Mouse (Mus musculus) adrenal gland, postnatal 36 days (tissue): ENCODE results near the gene Ankrd40. TPM values are rescaled to one million over a fixed set of nuclear protein-coding genes. Genes with fewer than 3 reads are reported as not detected.
A peak's percentile ranks its signal among the peaks of the same experiment; 100 is the strongest.

Experiments used
- DNase-seq, 2 experiments: peaks; one replicate each; pipeline ENCODE4 v3.0.0; 2021; ENCODE audit warnings: mixed read lengths in 1 of 2
- long read RNA-seq, 2 experiments: library from polyadenylated mRNA; stranded (forward); transcript quantifications; one replicate each; pipeline ENCODE4 v2.0.0; 2021; ENCODE audit warnings: borderline sequencing depth in 2 of 2
- total RNA-seq, 2 experiments: library from RNA; stranded (reverse); gene quantifications; 2 replicates each; pipeline ENCODE4 v1.2.3; 2021

Ankrd40 gene
- total RNA-seq, result 100 to 1,000 TPM; 132 to 151 TPM
- long read RNA-seq, experiment 1, transcript Ankrd40-203 (5 exons, 3,487 nt), result major isoform, 77 of 112 reads
- long read RNA-seq, experiment 1, partial matches to known transcripts, result 22 of 112 reads
- long read RNA-seq, experiment 1, other reads (novel, unspliced or antisense), result 11 of 112 reads
- long read RNA-seq, experiment 2, transcript Ankrd40-203 (5 exons, 3,487 nt), result major isoform, 57 of 67 reads
- long read RNA-seq, experiment 2, partial matches to known transcripts, result 5 of 67 reads
- long read RNA-seq, experiment 2, other reads (novel, unspliced or antisense), result 3 of 67 reads

DNA sequence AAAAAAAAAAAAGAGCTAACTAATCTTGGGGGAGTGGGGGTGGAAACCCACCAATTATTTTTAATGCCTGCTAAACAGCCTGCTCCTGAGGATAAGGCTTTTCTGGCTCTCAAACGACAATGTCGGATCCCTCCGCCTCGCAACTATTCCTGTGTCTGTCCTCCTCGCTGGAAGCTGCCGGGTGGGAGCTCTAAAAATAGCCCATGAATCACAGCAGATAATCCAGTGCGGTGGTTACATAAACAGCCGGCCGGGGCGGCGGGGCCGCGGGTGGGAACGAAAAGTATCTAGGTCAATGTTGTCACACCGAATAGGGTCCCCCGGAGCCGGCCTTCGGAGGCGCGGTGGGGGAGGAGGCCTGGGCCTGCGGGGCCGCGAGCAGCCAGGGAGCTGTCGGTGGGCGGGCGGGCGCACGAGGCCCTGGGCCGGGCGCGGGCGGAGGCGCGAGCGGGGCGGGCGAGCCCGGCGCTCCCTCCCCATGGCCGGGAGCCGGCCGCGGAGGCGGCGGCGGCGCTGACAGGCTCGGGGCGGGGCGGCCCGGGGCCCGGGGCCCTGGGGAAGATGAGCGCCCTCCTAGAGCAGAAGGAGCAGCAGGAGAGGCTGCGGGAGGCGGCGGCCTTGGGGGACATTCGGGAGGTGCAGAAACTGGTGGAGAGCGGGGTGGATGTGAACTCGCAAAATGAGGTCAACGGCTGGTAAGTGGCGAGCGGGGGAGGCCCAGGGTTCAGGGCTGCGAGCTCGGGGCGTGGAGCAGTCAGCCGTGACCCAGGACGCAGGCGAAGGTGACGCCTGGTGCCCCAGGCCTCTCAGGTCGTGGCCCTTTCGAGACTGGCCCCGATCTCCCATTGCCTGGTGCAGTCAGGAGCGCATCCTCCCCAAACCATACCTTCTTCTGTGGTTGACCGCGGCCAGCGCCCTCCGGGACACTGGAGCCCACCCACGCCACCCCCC, at the start of gene Ankrd40:
Ankrd40 (plus strand) TSS at position 309 of the 951 bp plus-strand sequence.
- DNase-seq, result peak; percentile 96

DNA sequence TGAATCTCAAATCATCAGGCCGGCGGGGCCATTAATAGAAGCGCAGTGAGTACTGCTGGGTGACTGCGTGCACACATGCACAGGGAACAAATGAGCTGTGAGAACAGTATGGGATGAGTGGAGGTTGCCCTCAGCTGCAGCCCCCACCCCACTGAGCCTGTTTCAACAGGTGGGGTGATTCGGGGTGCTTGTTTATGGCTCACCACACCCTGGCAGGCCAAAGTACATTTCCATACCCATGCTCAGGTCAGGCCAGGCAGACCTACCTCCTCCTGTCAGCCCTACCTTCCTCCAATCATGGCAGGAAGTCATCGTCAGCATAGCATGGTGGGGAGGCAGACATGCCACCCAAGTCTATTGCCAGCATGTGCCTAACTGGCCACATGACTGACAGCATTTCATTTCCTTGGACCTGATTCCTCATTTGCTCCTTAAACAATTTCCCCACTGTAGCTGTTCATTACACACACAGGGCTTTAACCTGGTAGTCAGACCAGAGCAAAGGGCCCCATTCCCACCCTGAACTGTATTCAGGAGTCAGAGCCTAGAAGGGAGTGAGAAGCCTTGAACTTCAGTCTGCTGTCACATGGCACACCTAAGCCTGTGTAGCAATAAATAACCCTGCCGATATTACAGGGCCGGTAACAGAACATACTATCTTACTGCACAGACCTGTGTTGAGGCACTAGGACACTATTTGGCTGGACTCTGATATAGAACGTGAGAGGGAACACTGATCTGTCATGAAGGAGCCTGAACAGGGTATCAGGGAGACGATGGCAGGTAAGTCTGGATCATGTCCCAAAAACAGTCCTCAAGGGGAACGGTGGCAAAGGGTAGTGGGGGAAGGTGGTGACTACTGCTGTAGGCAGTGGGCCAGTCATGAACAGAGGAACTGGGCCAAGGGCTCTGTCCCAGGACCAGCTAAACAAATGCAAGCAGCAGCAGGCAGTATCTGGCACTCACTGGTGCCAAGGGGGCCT, 46.3 kb upstream of the Ankrd40 start, which contains the start of gene Gm21885:
Gm21885 (plus strand) TSS at position 675 of the 983 bp plus-strand sequence.
- DNase-seq, result peak; percentile 34 to 57

DNA sequence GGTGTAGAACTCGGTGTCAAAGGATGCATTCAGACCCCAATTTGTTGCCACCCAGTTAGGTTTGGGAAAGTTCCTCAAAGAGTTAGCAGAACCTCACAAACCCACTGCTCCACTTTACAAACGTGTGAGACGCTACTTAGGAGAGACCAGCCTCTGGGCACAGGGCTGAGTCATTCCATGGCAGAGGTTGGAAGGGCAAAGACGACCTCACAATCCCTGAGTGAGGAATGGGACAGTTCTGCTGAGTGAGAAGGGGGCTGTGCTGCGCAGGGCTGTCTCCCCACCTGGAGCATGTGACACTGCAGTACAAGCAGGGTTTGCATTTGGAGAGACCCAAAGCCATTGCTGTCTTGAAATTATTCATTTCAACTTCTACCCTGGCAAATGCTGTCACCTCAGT, 45.5 kb upstream of the Ankrd40 start:
- DNase-seq, result peak in 1 of 2 experiments; percentile 38

DNA sequence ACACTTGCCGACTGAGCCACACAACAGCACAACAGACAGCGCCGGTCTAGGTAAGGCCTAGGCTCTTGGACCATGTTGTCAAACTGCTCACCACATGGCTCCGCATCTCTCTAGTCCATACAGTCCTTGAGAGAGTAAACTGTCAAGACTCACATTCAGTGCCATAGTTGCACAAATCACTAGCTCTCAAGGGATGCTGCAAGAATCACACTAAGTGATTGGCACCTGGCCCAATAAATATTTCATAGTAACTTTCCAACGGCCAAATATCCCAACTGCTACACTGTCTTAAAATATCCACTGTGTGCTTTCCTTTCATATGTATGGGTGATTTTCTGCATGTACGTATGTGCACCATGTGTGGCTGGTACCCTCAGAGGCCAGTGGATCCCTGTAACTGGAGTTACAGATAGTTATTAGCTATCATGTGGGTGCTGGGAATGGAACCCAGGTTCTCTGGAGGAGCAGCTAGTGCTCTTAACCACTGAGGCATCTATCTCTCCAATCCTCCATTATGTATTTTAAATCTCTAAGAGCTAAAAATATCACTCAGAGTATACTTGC, 44.2 kb upstream of the Ankrd40 start:
- no peak for DNase-seq

DNA sequence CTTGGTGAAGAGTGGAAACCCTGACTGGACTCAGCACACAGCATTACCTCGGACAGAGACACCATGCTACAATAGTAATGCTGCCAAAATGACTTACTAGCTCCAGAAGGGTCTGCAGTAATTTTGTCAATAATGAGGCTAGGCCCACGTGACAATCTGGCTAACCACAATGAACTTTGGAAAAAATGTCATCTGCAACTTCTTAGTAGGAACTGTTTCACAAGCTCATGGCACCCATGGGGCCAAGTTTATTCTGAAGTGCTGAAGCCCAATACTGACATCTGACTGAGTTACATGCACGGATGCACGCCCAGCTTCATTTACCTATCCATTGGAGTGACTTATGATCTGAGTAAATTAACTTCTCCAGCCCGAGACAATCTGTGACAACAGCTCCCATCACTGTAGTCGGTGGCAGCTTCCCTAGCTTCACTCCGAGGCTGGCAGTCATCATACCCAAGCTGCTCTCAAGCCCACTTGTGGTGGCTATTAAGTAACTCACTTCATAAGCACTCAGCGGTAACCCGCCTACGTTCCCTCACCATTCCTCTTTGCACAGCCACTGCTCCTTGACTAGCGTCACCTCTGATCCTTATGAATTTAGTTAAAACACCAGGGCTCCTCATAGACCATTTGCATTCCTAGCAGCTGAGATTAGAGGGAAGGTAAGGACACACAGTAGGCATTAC, 41.8 kb upstream of the Ankrd40 start:
- DNase-seq, result no peak

DNA sequence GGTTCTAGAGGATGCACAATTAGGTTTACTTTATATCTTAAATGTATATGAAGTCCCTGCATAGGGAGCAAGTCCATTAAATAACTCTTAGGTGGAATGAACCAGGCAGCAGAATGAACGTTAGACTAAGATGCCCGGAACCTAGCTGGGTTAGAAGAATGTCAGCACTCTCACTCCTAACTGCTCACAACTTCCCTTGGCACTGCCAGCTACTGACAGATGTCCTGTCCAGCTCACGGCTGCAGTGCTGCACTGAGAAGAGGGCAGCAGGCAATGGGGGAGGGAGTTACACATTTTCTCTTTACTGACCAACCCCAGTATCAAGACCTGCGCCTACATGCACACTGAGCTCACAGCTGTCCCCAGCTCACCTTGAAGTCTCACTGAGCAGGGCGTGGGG, 40.7 kb upstream of the Ankrd40 start:
- DNase-seq, result no peak

DNA sequence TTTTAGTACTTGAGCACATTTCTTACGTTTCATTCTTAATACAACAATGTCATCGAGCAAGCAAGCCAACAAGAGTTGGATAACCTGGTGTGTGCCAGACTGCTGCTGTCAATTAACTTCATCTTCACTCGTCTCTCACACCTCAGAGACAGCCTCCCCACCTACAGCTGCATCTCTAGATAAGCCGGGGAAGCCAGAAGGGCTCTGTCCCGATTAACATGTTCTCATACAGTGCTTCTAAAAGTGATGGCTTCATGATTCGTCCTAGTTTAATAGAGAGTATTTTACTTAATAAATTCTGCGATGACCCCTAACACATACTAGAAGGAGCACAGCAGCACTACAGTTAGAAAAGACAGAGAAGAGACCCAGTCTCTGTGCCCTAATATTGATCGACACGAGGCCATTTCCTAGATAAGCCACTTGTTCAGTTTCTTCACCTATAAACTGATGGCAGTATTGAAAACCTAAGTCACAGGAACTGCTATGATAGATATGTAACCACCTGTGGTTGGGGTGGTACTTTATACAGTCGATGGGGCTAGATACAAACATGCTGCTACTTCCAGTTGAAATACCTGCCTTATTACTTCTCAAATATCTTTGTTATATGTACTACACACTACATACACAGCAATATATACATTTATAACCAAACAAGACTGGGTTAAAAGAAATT, 37.6 kb upstream of the Ankrd40 start:
- DNase-seq, result no peak

DNA sequence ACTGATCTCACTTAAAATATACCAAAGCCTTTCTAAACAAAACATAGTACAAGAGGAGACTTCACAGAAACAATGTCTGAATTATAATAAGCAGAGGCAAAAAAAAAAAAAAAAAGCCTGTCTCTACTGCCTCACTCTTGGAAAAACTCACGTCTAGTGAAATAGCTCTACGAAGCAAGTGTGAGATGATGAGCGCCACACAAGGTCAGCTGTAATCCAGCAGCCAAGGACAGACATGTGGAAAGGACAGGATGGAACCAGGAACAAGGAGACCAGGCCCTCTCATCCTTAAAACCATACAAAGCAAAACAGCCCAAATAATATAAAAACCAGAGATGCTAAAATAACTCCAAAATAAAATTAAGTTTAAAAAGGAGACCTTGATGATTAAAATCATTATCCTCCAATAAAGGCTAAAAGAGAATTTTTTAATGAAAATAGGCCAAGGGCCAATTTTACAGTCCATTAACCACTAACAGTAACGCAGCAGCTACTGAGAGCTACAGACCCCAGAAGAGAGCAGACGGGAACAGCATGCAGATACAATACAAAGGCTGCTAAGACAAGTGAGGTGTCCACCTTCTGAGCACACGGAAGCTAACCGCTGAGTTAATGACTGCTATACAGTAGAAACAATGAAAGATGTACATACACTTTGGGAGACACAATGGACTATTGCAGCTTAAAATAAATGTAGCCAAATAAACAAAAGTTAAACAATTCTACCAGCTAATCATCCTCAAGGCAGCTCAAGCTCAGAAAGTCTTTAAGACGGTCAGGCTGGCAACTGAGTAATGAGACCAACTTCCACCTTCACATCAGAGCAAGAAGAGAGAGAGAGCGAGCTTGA, 32.6 kb upstream of the Ankrd40 start:
- peak; percentile 49 to 53 for DNase-seq

DNA sequence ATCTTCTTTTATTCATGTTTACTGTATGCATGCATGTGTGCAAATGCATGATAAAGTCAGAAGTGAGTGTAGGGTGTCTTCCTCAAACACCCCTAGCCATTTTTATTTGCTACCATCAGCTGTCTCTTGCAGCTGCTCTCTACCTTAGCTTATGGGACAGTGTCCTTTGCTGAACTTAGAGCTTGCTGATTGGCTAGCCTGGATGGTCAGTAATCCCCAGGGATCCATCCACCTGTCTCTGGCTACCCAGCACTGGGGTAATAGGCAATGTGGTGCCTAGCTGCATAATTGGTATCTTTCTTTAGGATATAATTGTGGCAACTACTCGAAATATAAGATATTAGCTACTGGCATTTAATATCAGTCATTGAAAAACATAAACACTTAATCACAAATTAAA, 15.1 kb upstream of the Ankrd40 start:
- DNase-seq, result no peak

DNA sequence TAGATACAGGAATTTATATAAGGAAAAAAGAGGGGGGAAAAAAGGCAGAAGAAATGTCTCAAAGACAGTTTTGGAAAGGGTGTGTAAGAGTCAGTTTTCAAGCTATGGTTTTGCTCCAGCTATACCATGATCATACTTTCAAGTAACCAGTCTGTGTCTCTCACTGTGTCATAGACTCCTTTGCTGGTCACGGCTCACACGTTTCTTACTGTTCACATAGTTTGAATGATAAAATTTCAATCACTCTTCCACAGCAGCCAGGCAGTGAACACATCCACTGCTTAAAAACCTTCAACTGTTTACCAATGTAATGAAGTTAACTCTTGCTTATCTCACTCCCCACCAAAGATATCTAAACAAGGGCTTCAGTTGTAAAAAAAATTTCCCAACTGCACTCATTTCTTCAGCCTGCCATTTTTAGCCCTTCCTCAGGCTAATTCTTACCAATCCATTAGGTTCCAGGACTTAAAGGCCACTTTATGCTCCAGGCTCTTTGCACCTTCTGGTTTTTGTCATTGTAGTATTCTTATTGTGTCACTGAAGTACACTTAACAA, 13.6 kb upstream of the Ankrd40 start:
- DNase-seq, result no peak

DNA sequence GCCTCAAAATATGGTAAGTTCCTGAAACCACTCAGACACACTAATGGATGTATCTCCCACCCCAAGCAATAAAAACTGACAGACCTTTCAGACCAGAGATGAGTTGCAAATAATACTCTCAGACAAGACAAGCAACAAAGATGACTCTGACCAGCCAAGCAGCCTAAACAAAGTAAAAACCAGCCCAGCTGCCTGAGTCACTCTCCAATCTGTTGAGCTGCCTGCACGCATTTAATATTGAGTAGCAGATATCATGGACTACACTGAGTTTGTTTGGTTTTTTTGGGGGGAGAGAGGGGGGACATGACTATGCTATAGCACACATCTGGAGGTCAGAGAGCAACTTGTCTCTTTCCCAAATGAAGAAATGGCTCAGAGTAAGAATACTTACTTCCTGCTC, 12.5 kb upstream of the Ankrd40 start:
- peak in 1 of 2 experiments; percentile 19 for DNase-seq

DNA sequence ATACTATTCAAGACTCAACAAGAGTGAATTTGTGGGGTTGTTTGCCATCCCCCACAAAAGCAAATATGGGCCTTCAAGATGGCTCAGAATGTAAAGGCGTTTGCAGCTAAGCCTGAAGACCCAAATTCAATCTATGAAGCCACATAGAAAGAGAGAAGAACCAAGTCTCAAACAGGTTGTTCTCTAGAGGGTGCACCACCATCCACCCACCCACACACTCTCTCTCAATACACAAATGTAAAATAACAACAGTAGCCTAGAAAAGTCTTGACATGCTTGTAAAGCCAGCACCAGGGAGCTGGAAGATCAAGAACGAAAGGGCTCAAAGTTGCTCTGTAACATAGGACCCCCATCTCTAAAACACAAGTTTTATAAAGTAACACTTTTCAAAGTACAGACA, 11.3 kb upstream of the Ankrd40 start:
- no peak for DNase-seq

DNA sequence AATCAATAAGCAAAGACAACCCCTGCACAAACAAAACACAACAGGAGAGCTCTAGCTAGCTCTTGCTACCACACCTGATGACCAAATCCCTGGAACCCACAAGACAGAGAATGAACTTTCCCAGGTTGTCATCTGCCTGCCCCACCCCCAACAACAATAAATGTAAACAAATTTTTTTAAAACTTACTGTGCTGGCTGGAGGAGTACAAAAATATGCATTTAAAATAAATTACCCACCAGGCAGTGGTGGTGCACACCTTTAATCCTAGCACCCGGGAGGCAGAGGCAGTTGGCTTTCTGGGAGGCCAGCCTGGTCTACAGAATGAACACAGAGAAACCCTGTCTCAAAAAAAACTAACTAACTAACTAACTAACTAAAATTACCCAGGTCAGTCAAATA, 10.8 kb upstream of the Ankrd40 start:
- DNase-seq, result no peak

DNA sequence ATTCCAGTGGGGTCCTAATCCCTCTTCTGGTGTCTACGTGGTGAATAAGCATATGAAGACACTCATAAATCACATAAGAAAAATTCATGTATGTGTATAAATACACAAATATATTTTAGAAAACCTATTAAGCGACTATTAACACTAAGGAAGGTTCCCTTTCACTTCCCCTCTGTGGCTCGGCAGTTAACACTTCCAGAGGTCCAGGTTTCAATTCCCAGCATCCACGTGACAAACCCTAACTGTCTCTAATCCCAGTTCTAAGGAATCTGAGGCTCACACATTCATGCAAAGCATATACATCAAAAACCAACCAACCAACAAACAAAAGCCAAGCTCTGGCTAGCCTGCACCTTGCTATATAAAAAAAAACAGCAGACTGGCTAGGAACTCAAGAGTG, 10.3 kb upstream of the Ankrd40 start:
- no peak for DNase-seq

DNA sequence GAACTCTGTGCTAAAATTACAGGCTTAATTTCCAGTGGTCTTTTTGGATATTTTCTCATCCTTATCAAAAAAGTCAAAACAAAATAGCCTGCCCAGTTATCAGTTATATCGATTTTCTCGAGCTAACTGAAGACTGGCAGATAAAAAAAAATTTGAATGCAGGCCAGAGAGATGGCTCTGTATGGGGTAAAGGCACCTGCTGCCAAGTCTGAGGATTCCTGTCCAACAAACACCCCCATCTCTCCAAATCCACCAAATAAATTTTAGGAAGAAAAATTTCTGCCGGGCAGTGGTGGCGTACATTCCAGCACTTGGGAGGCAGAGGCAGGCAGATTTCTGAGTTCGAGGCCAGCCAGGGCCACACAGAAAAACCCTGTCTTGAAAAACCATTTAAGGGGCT, 9.7 kb upstream of the Ankrd40 start:
- no peak for DNase-seq

DNA sequence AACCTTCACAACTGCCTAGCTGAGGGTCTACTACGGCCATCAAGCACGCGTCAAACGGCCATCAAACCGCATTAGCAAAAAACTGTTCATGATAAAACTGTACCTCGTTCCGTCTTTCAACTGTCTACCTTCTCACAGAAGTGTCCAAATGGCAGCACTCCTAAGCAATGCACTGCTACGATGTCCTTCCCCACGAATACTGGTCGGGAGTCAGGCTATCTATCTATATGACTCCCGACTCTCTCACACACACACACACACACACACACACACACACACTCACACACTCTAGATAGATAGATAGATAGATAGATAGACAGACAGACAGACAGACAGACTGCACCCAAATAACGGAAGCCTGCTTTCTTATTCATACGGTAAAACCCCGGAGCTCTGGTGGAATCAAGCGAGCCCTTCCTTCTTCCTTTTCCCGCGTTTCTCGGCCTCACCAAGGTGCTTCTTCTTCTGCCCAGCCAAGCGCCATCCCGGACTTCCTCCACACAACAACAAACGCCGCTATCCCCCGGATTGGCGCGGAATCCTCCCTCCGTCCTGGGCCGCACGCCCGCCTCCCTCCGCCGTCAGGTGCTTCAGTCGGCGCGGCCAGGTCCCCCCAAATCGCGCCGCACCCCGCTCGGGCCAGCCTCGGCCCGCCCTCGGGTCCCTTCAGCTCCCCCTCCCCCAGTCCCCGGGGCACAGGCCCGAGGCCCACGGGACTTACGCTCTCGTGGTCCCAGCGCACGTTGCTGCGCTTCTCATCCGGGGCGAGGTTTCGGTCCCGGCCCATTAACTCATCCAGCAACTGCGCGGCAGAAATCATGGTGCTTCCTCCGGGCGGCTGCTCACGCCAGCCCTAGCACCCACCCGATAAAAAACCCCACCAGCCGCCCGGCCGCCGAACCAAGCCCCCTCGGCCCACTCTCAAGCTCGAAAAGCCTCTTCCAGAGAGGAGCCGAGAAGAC, 6.6 kb upstream of the Ankrd40 start:
- DNase-seq, result peak; percentile 55 to 73

DNA sequence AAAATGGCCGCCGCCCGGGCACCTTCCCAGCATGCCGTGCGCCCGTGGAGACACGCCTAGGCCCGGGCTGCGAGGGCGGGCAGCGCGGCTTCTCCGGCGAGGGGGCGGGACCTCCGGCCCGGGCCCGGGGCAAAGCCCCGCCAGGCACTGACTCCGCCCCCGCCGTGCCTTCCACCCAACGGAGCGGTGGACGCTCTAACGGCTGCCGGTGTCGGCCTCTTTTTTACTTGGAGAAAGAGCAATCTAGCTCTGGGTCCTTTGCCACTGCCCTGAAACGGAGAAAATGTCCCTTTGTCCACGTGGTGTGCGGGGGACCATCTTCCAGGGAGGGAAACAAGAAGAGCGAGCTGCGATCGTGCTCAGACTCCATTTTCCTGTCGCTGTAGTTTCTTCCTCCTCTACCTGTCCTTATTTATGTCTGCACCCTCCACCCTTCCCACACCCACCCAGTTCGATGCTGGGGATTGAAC, 5.8 kb upstream of the Ankrd40 start, which contains the start of gene Luc7l3:
Luc7l3 (minus strand) TSS at position 58 of the 470 bp plus-strand sequence.
- peak; percentile 97 to 98 for DNase-seq

DNA sequence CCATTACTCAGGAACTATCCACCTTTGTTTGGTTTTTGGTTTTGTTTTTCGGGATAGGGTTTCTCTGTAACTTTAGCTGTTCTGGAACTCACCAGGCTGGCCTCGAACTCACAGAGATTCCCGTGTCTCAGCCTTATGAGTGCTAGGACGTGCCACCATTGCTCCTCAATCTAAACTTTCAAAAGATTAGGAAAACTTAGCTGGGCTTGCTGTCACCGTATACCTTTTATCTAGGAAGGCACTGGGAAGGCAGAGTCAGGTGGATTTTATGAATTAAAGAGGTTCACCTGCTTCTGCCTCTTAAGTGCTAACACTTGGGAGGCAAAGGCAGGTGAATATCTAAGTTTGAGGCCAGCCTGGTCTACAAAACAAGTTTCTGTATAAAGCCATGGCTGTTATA, 5.2 kb upstream of the Ankrd40 start:
- no peak for DNase-seq
